In the genomic region with DNA sequence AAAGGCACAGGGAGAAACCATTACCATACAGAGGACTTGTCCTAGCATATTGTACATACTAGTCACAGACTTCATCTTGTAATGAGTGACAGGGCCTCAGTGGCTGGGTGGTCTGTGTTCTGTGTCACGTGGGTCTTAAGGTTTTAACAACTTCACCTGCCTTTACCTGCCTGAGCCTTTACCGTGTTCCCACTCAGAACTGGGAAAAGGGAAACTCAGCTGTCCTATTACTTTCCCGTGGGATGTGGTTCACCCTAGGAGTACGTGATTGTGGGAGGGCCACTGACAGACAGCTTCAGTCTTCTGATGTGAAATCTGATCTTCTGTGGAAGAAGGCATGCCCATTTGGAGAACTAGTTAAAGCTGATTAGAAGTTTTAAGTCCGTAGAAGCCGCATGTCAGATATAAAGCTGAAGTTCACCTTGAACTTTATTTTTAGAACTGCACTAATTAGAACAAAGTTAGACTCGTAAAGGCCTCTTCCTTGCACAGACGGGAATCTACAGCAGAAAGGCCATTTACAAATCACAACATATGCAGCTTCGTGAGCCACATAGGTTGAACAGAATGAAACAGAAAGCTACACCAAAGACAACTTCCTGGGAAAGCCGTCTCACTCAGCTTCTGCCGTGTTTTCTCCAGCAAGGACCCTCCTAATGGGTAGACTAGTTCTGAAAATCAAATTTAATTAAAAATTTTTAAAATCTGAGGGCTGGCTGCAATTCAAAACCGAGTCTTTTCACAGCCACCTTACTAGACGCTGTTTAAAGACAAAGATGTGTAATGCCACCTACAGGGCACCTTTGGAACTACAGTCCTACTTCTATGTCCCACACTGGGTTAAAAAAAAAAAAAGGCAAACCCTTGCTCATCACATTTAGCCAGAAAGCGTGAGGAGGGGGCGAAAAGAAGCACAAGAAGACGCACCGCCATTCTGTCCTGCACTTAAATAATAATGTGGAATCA, we compare ENCODE assay signal across 8 mouse cellular contexts. TPM values are rescaled to one million over a fixed set of nuclear protein-coding genes. Genes with fewer than 3 reads are reported as not detected.
DNase-seq lines count a peak whose midpoint lies in the region; ATAC-seq and TF ChIP-seq lines count a peak whose summit lies in the region.

No protein-coding gene starts in this region.

- no peaks in the 10 kb centered on the region; the same call in 1 of the 2 replicates for H3K4me1 ChIP-seq in cortical plate, adult 2 months (ENCODE audit: control insufficient read depth, insufficient read depth, low read length)

- H3K4me3 ChIP-seq in cortical plate, adult 2 months (ENCODE audit: insufficient read depth, low read length), result peak overlapping the region; percentile 18; the same call in 1 of the 2 replicates
- peak overlapping the region; percentile 45 for H3K4me3 ChIP-seq in left cerebral cortex, adult 2 months

- peak; percentile 42; the same call in 1 of the 2 replicates for TF ChIP-seq CTCF in cortical plate, adult 2 months (IDR thresholded peaks at IDR 0.05; ENCODE audit: extremely low read depth, insufficient read depth, low read length)
- TF ChIP-seq CTCF in left cerebral cortex, adult 2 months (IDR thresholded peaks at IDR 0.05), result peak; percentile 91

- DNase-seq in ovary, postnatal 10 days (ENCODE audit: low spot score), result peak; percentile 49
- DNase-seq in ovary, adult 18-20 months (ENCODE audit: low spot score), result no peak
- peak; percentile 78 for DNase-seq in gastrocnemius, postnatal 10 days
- DNase-seq in hindlimb bud, embryonic 11.5 days (ENCODE audit: extremely low spot score, low read depth, low spot score), result peak; percentile 89
- DNase-seq in left cerebral cortex, adult 2 months (ENCODE audit: extremely low spot score in 1 of 2, low spot score in 2 of 2), result peak; percentile 71 to 76
- DNase-seq in right cerebral cortex, postnatal 25 days, result peak; percentile 57

- ATAC-seq in megakaryocyte, adult 5-6 weeks (ENCODE audit: poor library complexity, severe bottlenecking), result peak; percentile 86

- H3K27ac ChIP-seq in cortical plate, adult 2 months (ENCODE audit: insufficient read depth, low read length), result no peak overlapping the region
- H3K27ac ChIP-seq in left cerebral cortex, adult 2 months, result peak overlapping the region; percentile 63; the same call in 1 of the 2 replicates

- TF ChIP-seq POLR2A in cortical plate, adult 2 months (IDR thresholded peaks at IDR 0.05; ENCODE audit: extremely low read depth, insufficient read depth, low read length), result no peak

- intact Hi-C loops in left cerebral cortex, adult 2 months (cut with DNase I), result loop anchor here (2.0 kb wide), 1 partner anchor 203 kb away; no protein-coding TSS in a partner anchor

RNA-seq across cellular contexts. Expression of gene Vcpkmt, which starts 8.6 kb away (rescaled TPM):
- 31.4 TPM in 2 replicates for polyA plus RNA-seq in cortical plate, adult 2 months (2012; rRNA removed)
- total RNA-seq in gastrocnemius, postnatal 10 days (2021), result 1 to 10 TPM; 5.1 to 5.5 TPM
- total RNA-seq in left cerebral cortex, adult 2 months (2021), result 10 to 100 TPM; 23.2 to 26.0 TPM
- 5.9 and 6.6 TPM in 2 replicates for total RNA-seq in megakaryocyte, adult 5-6 weeks (2015)
- total RNA-seq in megakaryocyte, adult 5-6 weeks (2017), result 5.6 and 6.6 TPM in 2 replicates
